Mouse (Mus musculus): ENCODE data around the gene Usp3.

The Usp3 gene

DNA sequence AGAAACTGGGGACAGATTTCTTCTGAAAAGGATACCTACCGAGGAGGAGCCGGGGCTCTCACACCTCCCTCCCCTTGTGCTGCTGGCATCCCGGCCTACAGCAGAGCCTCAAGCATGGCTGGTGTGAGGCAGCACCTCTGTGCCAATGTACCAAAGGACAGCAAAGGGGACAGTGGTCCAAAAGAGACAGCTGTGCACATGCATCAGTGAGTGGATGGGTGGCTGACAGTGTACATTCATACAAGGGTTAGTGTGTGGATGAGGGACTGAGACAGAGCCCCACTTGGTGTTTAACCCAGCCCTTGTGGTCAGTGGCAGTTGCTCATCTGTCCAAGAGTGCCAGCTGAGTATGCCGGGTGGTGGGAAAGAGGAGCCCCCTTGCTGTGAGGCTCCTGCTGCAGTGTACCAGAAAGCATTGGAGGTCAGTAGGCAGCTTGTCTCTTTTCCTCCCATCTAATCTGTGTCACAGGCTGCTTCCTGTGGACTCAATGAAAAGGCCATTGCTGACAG is 84.0 kb downstream of the Usp3 start:
- no peak for ATAC-seq (ENCODE audit: low TSS enrichment)

DNA sequence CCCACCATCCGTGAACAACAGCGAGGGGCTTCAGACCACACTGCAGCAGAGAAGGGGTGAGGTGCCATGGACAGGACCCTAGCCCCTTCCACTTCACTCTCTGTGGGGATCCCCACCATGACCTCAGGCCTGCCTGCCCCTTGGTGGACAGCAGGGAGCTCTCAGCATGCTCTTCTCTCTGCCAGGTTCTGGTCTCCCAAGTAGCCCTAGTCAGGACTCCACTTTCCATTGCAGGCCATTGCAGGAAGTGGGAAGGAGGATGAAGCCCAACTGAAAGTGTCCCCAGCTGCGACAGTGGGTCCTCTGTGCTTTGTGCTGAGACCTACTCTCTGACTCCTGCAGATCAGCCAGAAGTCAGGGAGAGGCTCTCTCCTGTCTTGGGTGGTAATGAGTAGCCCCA is 85.3 kb downstream of the Usp3 start:
- no peak for ATAC-seq (ENCODE audit: low TSS enrichment)

DNA sequence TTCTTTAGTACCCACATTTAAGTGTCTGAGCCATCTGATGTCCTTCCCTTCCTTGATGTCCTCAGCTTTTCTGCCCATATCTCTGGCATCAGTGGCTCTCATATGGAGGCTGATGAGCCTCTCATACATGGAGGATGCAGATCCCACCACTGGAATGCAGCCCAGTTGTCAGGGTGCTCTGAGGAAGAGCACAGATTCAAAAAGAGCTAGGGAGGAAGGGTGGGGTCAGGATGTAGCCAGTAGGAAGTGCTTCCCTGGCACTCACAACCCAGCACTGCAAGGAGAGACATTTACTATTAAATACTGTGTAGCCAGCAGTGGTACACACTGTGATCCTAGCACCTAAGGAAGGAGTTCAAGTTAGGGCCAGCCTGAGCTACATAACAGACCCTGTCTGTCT is 86.5 kb downstream of the Usp3 start:
- no peak for ATAC-seq (ENCODE audit: low TSS enrichment)

DNA sequence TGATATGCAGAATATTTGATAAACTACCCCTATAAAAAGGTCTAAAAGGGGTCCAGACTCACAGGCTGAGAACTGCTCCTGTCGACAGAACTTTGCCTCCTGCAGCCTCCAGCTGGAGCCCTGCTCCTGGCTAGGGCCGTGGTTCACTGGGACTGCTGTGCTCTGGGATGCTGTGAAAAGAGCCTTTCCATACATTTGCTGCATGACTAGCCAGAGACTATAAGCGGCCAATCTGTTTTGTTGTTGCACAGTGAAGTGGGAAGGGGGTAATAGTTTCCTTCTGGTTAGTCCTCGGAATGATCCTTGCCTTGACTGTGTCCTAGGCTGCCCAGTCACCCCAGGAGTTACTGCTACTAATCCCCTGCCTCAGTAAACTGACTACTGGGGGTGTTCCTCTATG is 86.9 kb downstream of the Usp3 start:
- ATAC-seq (ENCODE audit: low TSS enrichment): no peak

DNA sequence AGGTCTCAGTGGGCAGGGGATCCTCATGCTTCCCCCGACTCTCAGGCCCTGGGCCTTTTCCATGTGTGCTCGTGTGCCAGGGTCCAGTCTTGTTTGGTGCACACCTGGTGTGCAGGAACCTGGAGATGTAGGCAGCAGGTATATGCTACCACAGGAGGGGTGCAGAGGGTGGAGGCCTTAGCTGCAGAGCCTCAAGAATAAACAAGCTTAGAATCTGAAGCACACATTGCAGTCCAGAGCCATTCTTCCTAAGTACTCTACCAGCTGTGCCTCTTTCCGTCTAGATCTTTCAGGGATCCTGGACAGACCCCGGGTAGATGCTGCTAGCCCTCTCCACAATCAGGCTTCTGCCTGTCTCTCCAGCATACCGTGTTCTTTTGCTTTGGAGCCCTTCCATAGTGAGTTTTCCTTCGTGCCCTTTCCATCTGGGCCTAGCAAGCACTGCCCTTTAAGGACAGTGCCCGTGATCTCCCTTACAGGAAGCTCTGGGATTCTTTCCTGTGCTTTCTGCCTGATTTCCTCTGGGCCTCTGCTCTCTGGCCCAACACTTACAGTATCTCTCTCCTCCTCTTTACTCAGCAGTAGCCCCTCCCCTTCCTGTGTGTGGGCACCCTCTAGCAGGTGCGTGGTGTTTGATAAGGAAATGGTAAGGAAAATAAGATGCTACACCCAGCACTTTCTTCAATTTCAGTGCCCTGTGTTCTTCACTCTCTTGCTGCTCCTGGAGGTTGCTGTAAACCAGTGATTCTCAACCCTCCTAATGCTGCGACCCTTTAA is 87.6 kb downstream of the Usp3 start:
- ATAC-seq (ENCODE audit: low TSS enrichment): peak; percentile 36

DNA sequence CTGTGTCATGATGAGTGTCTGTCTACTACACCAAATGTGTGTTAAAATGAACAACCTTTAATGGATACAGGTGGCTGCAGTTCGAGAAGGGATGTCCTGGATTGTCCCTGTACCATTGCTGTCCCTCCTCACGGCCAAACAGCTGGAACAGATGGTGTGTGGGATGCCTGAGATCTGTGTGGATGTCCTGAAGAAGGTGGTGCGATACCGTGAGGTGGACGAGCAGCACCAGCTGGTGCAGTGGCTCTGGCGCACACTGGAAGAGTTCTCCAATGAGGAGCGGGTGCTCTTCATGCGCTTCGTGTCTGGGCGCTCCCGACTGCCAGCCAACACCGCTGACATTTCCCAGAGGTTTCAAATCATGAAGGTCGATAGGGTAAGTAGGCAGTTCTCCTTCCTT is 88.4 kb downstream of the Usp3 start:
- peak; percentile 75 for ATAC-seq (ENCODE audit: low TSS enrichment)

DNA sequence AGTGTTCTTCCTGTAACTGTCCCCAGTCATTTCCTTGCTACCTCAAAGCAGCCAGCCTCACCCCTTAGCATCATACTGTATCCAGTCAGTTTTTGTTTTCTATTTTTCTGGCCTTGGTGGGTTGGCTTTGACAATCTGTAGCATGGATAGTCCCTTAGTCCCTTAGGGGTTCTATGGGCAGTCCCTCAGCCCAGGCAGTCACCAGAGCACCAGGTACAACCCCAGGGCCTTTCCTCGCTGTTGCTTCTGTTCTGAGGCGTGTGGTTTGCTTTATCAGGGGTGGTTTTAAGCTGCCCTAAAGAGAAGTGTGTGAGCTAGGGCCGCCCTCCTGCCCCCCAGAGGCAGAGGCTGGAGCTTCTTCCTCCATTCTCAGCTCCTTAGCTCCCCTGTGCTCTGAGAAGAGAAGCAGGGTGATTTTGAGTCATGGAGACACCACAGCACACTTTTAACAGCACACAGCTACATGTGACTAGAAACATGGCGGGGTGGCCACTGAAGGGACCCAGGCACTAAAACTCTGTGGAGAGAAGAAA is 89.0 kb downstream of the Usp3 start:
- ATAC-seq (ENCODE audit: low TSS enrichment): peak; percentile 27; the same call in 1 of the 2 replicates

DNA sequence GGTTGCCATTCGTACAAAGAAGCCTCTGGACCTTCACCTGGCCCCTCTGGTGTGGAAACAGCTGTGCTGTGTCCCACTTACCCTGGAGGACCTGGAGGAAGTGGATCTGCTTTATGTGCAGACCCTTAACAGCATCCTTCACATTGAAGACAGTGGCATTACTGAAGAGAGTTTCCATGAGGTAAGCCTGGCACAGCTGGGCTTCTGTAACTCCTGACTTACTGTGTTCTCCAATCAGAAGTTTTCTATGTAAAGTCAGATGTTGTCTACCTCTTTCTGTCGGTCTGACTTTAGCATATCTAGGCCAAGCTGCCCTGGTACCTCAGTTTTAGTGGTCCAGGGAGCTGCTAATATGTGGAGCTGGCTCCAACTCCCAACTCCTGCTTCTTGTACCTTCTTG is 91.7 kb downstream of the Usp3 start:
- ATAC-seq (ENCODE audit: low TSS enrichment): no peak

DNA sequence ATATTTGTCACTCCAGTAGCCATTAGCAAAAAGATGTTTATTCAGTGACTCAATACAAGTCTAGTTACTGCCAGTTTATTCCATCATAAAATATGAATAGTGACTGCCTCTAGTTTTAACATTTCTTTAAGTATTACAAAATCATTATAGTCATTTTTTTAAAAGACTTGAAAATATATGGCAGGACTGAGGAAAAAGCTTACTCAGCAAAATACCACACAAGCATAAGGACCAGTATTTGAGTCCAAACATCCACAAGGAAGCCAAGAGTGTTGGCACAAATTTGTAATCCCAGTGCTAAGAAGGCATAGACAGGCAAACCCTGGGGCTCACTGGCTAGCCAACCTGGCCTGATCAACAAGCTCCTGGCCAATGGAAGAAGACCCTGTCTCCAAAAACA is 99.0 kb downstream of the Usp3 start:
- ATAC-seq (ENCODE audit: low TSS enrichment): no peak

DNA sequence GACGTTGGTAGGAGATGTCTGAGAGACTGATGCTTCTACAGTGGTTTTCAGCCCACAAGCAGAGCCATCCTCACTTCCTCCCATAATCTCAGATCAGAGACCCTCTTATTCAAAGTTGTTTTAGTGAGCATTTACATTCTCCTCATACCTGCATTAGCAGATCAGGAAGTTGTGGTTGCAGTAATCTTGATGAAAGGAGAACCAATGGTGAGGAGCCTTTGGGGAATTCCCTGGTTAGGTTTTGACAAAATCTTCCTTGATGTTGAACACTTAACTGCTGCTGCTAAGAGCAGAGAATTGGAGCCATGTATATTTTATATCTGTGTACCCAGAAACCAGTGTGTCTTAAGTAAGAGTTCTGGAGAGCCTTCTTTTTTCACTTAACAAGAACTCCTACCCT is 100.6 kb downstream of the Usp3 start:
- no peak for ATAC-seq (ENCODE audit: low TSS enrichment)

DNA sequence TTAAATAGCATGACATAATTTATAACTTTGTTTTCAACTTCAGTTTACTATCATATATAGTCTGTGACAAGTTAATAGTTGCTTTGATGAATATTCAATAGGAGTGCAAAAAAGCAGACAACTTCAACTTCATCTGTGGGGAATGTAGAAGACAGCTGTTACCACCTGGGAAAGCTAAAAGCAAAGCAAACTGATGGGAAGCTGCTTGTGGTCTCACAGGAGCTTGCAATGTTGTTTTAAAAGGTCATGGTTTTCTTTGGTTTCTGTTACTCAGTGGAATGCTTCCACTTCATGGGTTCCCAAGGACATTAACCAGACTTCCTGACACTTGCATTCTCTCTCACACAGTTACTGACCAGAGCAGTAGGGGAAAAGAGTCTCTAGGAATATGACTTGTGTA is 104.2 kb downstream of the Usp3 start:
- no peak for ATAC-seq (ENCODE audit: low TSS enrichment)

DNA sequence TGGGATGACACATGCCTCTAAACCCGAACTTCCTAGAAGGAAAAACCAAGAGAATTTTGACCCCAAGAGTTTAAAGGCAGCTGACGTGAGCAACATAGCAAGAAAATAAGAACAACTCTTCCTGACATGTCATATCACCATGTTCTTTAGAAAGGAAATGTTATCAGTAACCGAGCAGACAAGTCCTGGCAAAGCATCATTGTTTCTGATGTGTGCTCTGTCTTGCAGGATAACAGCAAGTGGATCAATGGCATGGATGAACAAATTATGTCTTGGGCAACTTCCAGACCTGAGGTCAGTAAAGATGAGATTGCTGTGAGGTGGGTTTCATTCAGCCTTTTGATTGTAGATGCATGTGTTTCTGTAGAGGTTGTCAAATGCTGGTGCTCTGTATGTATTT is 109.5 kb downstream of the Usp3 start:
- ATAC-seq (ENCODE audit: low TSS enrichment): no peak

DNA sequence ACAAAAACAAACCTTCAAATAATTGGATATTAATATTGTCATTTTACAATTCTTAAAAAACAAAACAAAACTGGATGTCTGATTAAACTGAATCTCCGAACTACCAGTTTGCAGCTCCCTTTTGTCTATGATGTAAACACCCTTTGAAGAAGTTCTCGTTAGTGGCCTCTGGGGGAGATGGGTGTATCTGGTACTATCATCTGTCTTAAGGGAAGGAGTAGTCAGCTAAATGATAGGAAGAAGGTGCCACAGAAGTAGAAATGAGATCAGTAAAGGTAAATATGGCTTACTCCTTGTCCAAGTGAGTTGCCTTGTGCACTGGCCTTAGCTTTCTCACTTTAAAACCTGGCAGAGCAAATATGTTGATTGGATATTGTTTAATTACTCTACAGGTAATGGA is 115.2 kb downstream of the Usp3 start:
- ATAC-seq (ENCODE audit: low TSS enrichment): no peak

DNA sequence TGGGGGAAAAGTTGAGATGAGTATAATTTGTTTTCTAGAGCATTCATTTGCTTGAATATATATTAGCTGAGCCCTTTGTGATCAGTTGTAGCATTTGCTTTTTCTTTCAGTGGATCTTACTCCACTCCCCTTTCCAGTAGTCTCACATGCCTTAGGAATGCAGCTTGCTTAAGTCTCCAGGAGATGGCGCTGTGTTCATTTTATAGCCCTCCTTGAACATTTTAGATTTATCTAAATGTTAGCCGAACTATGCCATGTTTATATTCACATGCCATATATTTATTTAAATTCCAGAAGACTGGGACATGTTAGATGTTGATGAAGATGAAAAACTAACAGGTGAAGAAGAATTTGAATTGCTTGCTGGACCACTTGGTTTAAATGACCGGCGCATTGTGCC is 127.9 kb downstream of the Usp3 start:
- ATAC-seq (ENCODE audit: low TSS enrichment): no peak
